Mouse (Mus musculus) stomach, postnatal 0 days (tissue): ENCODE measurements around the gene Atp2b2. TPM values are rescaled to one million over a fixed set of nuclear protein-coding genes. Genes with fewer than 3 reads are reported as not detected.
A peak's percentile ranks its signal among the peaks of the same experiment; 100 is the strongest.

ENCODE experiments used
- ATAC-seq: fragments of 200-750 bp; cut with Nextera tagmentation; 2 replicates; pipeline ENCODE4 v1.8.0; 2017; ENCODE audit not compliant: low FRiP score, low TSS enrichment
- DNase-seq: peaks from one replicate; pipeline ENCODE4 v3.0.0-alpha.2; 2016; ENCODE audit warnings: low spot score
- H3K27ac ChIP-seq: fragments of 300-500 bp; sonication (generic); replicated peaks from 2 replicates; pipeline ENCODE4 v1.5.1; 2014; ENCODE audit warnings: mild to moderate bottlenecking, control low read depth
- H3K27me3 ChIP-seq: fragments of 300-500 bp; sonication (generic); 2 replicates; pipeline ENCODE4 v1.6.1; 2014; ENCODE audit warnings: low read length; ENCODE audit not compliant: control insufficient read depth, insufficient read depth
- H3K36me3 ChIP-seq: fragments of 300-500 bp; sonication (generic); 2 replicates; pipeline ENCODE4 v1.6.1; 2014; ENCODE audit warnings: low read length, mixed read lengths; ENCODE audit not compliant: control insufficient read depth, insufficient read depth
- H3K4me1 ChIP-seq: fragments of 300-500 bp; sonication (generic); replicated peaks from 2 replicates; pipeline ENCODE4 v1.6.1; 2014; ENCODE audit warnings: antibody characterized with exemption; ENCODE audit not compliant: control insufficient read depth, insufficient read depth
- H3K4me2 ChIP-seq: fragments of 300-500 bp; sonication (generic); replicated peaks from 2 replicates; pipeline ENCODE4 v1.6.1; 2014; ENCODE audit warnings: low read depth, mild to moderate bottlenecking, control low read depth, moderate library complexity
- H3K4me3 ChIP-seq: fragments of 300-500 bp; sonication (generic); 2 replicates; pipeline ENCODE4 v1.5.1; 2014; ENCODE audit warnings: low read depth, low read length, control low read depth
- H3K9ac ChIP-seq: fragments of 300-500 bp; sonication (generic); 2 replicates; pipeline ENCODE4 v1.6.1; 2014; ENCODE audit warnings: mild to moderate bottlenecking, low read length, control low read depth, mixed read lengths
- H3K9me3 ChIP-seq: fragments of 300-500 bp; sonication (generic); 2 replicates; pipeline ENCODE4 v1.6.1; 2016; ENCODE audit warnings: low read length; ENCODE audit not compliant: control insufficient read depth
- CTCF ChIP-seq: IDR thresholded peaks from 2 replicates; pipeline ENCODE4 v1.5.1; 2016; ENCODE audit warnings: antibody characterized with exemption, low read depth, mild to moderate bottlenecking, moderate library complexity
- EP300 ChIP-seq: optimal IDR thresholded peaks from 2 replicates; pipeline ENCODE3; 2016; ENCODE audit warnings: antibody characterized with exemption
- WGBS: fragments of 180-500 bp; shearing (Covaris S2); extraction: QIAGEN DNeasy Blood & Tissue Kit; methylation state at CpG from one replicate; pipeline ENCODE4 v1.1.7; 2014; 5-methylcytosine and 5-hydroxymethylcytosine counted together
- polyA plus RNA-seq: library from polyadenylated mRNA; unstranded; fragments of >200 nt; fragmentation: Nextera tagmentation; extraction: Ambion mirVana; gene quantifications from 2 replicates; pipeline ENCODE4 v1.2.1, GENCODE M21; 2015

The Atp2b2 gene
- polyA plus RNA-seq, 1 experiment from 2014 or later = 0.33 TPM

- Histone ChIP-seq H3K4me3 (peak overlapping the region; percentile 26; the same call in 1 of the 2 replicates), H3K9me3 (no peaks in the 10 kb centered on the region), H3K4me2 (peak overlapping the region; percentile 43; the same call in 1 of the 2 replicates), H3K4me1 (no peaks in the 10 kb centered on the region), H3K27me3 (peaks cover 7% of the 10 kb centered on the region; the same call in 1 of the 2 replicates), H3K27ac (no peak overlapping the region), H3K9ac (no peak overlapping the region), H3K36me3 (no peaks in the 10 kb centered on the region)
- WGBS = 4% methylated on average over 29 of the region's 39 CpGs
- TF ChIP-seq CTCF (peak; percentile 34; the same call in 1 of the 2 replicates), EP300 (no peak)
- DNase-seq (peak; percentile 14), ATAC-seq (no peak)
Measured at GRCm38 (mm10) chr6:114041097-114041910, 1.1 kb downstream of the Atp2b2 start.

- no peak overlapping the region for H3K4me2 ChIP-seq
- ATAC-seq (no peak), DNase-seq (no peak)
- whole genome bisulfite sequencing = 46% methylated on average over 3 of the region's 3 CpGs
- no peaks in the 10 kb centered on the region for H3K27me3 ChIP-seq
- H3K9me3 ChIP-seq = no peaks in the 10 kb centered on the region
- TF ChIP-seq EP300 (no peak), CTCF (no peak)
- no peak overlapping the region for H3K27ac ChIP-seq
- H3K4me3 ChIP-seq = no peak overlapping the region
- no peaks in the 10 kb centered on the region for H3K36me3 ChIP-seq
- no peaks in the 10 kb centered on the region for H3K4me1 ChIP-seq
- H3K9ac ChIP-seq = no peak overlapping the region
Measured at GRCm38 (mm10) chr6:114035704-114036103, 6.7 kb downstream of the Atp2b2 start.

GRCm38 (mm10) chr6:114032822-114033221, 9.6 kb downstream of the Atp2b2 start:
- no peak overlapping the region for H3K27ac ChIP-seq
- TF ChIP-seq CTCF (no peak), EP300 (no peak)
- 65% methylated on average over 8 of the region's 8 CpGs for WGBS

GRCm38 (mm10) chr6:114023794-114024193, 18.6 kb downstream of the Atp2b2 start:
- Histone ChIP-seq H3K4me3 (no peak overlapping the region), H3K9me3 (no peaks in the 10 kb centered on the region), H3K4me1 (no peaks in the 10 kb centered on the region), H3K27ac (no peak overlapping the region), H3K27me3 (no peaks in the 10 kb centered on the region), H3K4me2 (no peak overlapping the region), H3K36me3 (no peaks in the 10 kb centered on the region), H3K9ac (no peak overlapping the region)
- TF ChIP-seq EP300 (no peak), CTCF (no peak)
- ATAC-seq = no peak
- 63% methylated on average over 2 of the region's 2 CpGs for WGBS
- no peak for DNase-seq

More at GRCm38 (mm10) chr6:114032822-114033221, 9.6 kb downstream of the Atp2b2 start:
- no peaks in the 10 kb centered on the region for H3K36me3 ChIP-seq
- no peak overlapping the region for H3K4me3 ChIP-seq
- H3K4me1 ChIP-seq = no peaks in the 10 kb centered on the region
- ATAC-seq (no peak), DNase-seq (no peak)
- H3K4me2 ChIP-seq = no peak overlapping the region
- H3K27me3 ChIP-seq = no peaks in the 10 kb centered on the region
- H3K9me3 ChIP-seq = no peaks in the 10 kb centered on the region
- H3K9ac ChIP-seq = no peak overlapping the region

GRCm38 (mm10) chr6:114022104-114022503, 20.3 kb downstream of the Atp2b2 start:
- H3K27ac ChIP-seq = no peak overlapping the region
- no peak for DNase-seq
- H3K9me3 ChIP-seq = no peaks in the 10 kb centered on the region
- H3K27me3 ChIP-seq = no peaks in the 10 kb centered on the region
- no peaks in the 10 kb centered on the region for H3K4me1 ChIP-seq
- ATAC-seq = no peak
- TF ChIP-seq EP300 = no peak
- TF ChIP-seq CTCF = no peak
- no peak overlapping the region for H3K4me3 ChIP-seq
- H3K36me3 ChIP-seq = no peaks in the 10 kb centered on the region
- 67% methylated on average over 9 of the region's 9 CpGs for WGBS
- no peak overlapping the region for H3K9ac ChIP-seq
- no peak overlapping the region for H3K4me2 ChIP-seq

GRCm38 (mm10) chr6:114013801-114014200, 28.6 kb downstream of the Atp2b2 start:
- no peak overlapping the region for H3K4me2 ChIP-seq
- no peaks in the 10 kb centered on the region for H3K27me3 ChIP-seq
- ATAC-seq (no peak), DNase-seq (no peak)
- H3K27ac ChIP-seq = no peak overlapping the region
- no peaks in the 10 kb centered on the region for H3K9me3 ChIP-seq
- 69% methylated on average over 5 of the region's 5 CpGs for WGBS
- H3K36me3 ChIP-seq = no peaks in the 10 kb centered on the region
- H3K4me3 ChIP-seq = no peak overlapping the region
- no peaks in the 10 kb centered on the region for H3K4me1 ChIP-seq
- TF ChIP-seq CTCF (no peak), EP300 (no peak)
- no peak overlapping the region for H3K9ac ChIP-seq
